Mouse (Mus musculus) kidney, embryonic 15.5 days (tissue): ENCODE results near the gene 9630041A04Rik. TPM values are rescaled to one million over a fixed set of nuclear protein-coding genes. Genes with fewer than 3 reads are reported as not detected.

Experiments
- ATAC-seq: fragments of 200-750 bp; cut with Nextera tagmentation; replicated peaks from 2 replicates; pipeline ENCODE4 v1.8.0; 2017; ENCODE audit warnings: moderate TSS enrichment; ENCODE audit not compliant: low FRiP score
- H3K27ac ChIP-seq: fragments of 300-500 bp; sonication (generic); 2 replicates; pipeline ENCODE4 v1.5.1; 2015; ENCODE audit warnings: mild to moderate bottlenecking, inconsistent platforms
- H3K27me3 ChIP-seq: fragments of 300-500 bp; sonication (generic); 2 replicates; pipeline ENCODE4 v1.6.1; 2015; ENCODE audit warnings: inconsistent platforms
- H3K36me3 ChIP-seq: fragments of 300-500 bp; sonication (generic); 2 replicates; pipeline ENCODE4 v1.6.1; 2015; ENCODE audit warnings: inconsistent platforms
- H3K4me1 ChIP-seq: fragments of 300-500 bp; sonication (generic); 2 replicates; pipeline ENCODE4 v1.6.1; 2015; ENCODE audit warnings: inconsistent platforms
- H3K4me2 ChIP-seq: fragments of 300-500 bp; sonication (generic); 2 replicates; pipeline ENCODE4 v1.6.1; 2015; ENCODE audit warnings: moderate library complexity, mild to moderate bottlenecking, inconsistent platforms
- H3K4me3 ChIP-seq: fragments of 300-500 bp; sonication (generic); replicated peaks from 2 replicates; pipeline ENCODE4 v1.5.1; 2015; ENCODE audit warnings: mild to moderate bottlenecking, inconsistent platforms
- H3K9ac ChIP-seq: fragments of 300-500 bp; sonication (generic); 2 replicates; pipeline ENCODE4 v1.6.1; 2015; ENCODE audit warnings: mild to moderate bottlenecking, inconsistent platforms
- H3K9me3 ChIP-seq: fragments of 300-500 bp; sonication (generic); replicated peaks from 2 replicates; pipeline ENCODE4 v1.6.1; 2016; ENCODE audit warnings: inconsistent platforms
- WGBS: fragments of 180-500 bp; shearing (Covaris S2); methylation state at CpG from one replicate; pipeline ENCODE4 v1.1.7; 2015; ENCODE audit warnings: mixed read lengths; 5-methylcytosine and 5-hydroxymethylcytosine counted together
- polyA plus RNA-seq: library from polyadenylated mRNA; unstranded; fragments of >200 nt; fragmentation: Nextera tagmentation; extraction: Ambion mirVana; gene quantifications from 2 replicates; pipeline ENCODE4 v1.2.1, GENCODE M21; 2015

9630041A04Rik gene
- polyA plus RNA-seq, 1 experiment from 2014 or later: not detected

GRCm38 (mm10) chr9:101877109-101877987 lies 15.7 kb downstream of the 9630041A04Rik start:
- 67% methylated on average over 11 of the region's 11 CpGs for WGBS
- Histone ChIP-seq H3K4me1 (no peaks in the 10 kb centered on the region), H3K9me3 (no peaks in the 10 kb centered on the region), H3K27me3 (no peaks in the 10 kb centered on the region), H3K27ac (no peak overlapping the region), H3K4me3 (no peak overlapping the region), H3K36me3 (no peaks in the 10 kb centered on the region), H3K4me2 (no peak overlapping the region), H3K9ac (no peak overlapping the region)
- ATAC-seq: no peak

GRCm38 (mm10) chr9:101883295-101883694 lies 21.7 kb downstream of the 9630041A04Rik start:
- Histone ChIP-seq H3K4me2 (no peak overlapping the region), H3K4me1 (no peaks in the 10 kb centered on the region), H3K27me3 (no peaks in the 10 kb centered on the region), H3K9me3 (no peaks in the 10 kb centered on the region), H3K4me3 (no peak overlapping the region), H3K27ac (no peak overlapping the region), H3K36me3 (no peaks in the 10 kb centered on the region), H3K9ac (no peak overlapping the region)
- ATAC-seq: no peak
- 49% methylated on average over 2 of the region's 2 CpGs for WGBS

GRCm38 (mm10) chr9:101897851-101898250 lies 36.2 kb downstream of the 9630041A04Rik start:
- Histone ChIP-seq H3K9me3 (no peaks in the 10 kb centered on the region), H3K4me1 (no peaks in the 10 kb centered on the region), H3K36me3 (no peaks in the 10 kb centered on the region), H3K4me2 (no peak overlapping the region), H3K27ac (no peak overlapping the region), H3K27me3 (no peaks in the 10 kb centered on the region), H3K4me3 (no peak overlapping the region), H3K9ac (no peak overlapping the region)
- ATAC-seq: no peak
- 70% methylated on average over 1 of the region's 1 CpGs for WGBS

GRCm38 (mm10) chr9:101903406-101903805 lies 41.8 kb downstream of the 9630041A04Rik start:
- H3K27ac ChIP-seq: no peak overlapping the region
- H3K9me3 ChIP-seq: no peaks in the 10 kb centered on the region
- H3K4me2 ChIP-seq: no peak overlapping the region
- ATAC-seq: no peak
- no peaks in the 10 kb centered on the region for H3K27me3 ChIP-seq
- no peaks in the 10 kb centered on the region for H3K4me1 ChIP-seq
- H3K9ac ChIP-seq: no peak overlapping the region
- no peaks in the 10 kb centered on the region for H3K36me3 ChIP-seq
- no peak overlapping the region for H3K4me3 ChIP-seq
- WGBS: 82% methylated on average over 3 of the region's 3 CpGs

DNA sequence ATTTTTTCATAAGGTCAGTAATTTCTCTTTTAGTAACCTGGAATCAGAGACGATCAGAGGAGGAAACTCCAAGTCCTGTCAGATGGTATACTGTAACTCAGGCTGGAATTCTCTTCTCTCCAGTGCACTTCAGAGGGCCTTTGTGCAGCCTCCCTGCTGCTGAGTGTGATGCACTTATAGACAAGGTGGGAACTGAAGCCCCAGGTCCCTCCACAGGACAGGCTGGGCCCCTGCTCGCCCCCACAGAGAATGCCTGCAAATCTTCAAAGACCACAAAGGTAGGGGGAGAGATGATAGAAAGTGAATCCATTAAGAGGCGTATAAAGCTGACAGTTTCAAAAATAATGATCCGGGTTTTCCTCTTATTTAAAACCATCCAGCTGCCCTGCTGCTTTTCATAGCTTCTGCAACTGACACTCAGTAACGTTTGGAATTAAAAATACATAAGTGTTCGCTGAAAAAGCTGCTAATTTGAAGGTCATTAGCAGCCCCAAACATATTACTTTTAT lies 46.2 kb downstream of the 9630041A04Rik start:
- Histone ChIP-seq H3K36me3 (no peaks in the 10 kb centered on the region), H3K27me3 (no peaks in the 10 kb centered on the region), H3K27ac (no peak overlapping the region), H3K4me1 (no peaks in the 10 kb centered on the region), H3K4me2 (no peak overlapping the region), H3K4me3 (no peak overlapping the region), H3K9ac (no peak overlapping the region), H3K9me3 (no peaks in the 10 kb centered on the region)
- WGBS: 58% methylated on average over 6 of the region's 6 CpGs
- ATAC-seq: no peak

DNA sequence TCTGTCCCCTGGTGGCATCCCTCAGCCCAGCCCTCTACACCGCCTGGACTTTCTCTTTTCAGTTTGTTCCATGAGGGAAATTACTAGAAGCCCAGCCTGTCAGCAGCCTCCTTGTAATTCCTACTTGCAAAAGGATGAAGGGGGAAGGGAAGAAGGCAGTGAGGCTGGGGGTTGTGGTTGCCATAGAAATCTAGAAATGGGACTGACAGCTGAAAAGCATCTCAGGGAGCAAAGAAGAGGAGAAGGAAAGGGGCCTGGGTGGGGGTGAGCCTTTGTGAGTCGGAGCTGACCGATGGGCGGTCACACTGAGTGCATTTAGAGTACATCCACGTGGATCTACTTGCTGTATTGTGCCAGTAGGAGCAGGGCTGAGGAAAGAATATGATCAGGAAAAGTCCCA lies 47.2 kb downstream of the 9630041A04Rik start:
- no peak overlapping the region for H3K4me2 ChIP-seq

DNA sequence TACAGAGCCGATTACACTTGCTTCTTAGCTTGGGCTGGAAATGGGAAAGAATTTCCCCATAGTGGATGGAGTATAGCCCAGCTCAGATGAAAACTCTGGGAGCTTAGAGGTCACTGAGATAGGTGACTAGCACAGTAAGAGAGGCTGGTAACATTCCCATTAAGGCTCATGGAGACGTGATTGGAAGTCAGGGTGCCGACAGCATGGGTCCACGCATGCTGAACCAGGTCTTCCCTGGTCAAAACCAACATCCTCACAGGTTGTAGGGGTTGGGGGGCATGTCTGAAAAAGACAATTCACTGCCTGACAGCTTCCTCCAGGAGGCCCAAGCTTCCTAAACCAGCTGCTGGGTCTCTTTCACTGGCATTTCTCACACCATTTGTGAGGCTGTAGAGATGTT lies 47.9 kb downstream of the 9630041A04Rik start:
- Histone ChIP-seq H3K27me3 (no peaks in the 10 kb centered on the region), H3K36me3 (no peaks in the 10 kb centered on the region), H3K4me3 (no peak overlapping the region), H3K9me3 (no peaks in the 10 kb centered on the region), H3K4me1 (no peaks in the 10 kb centered on the region), H3K9ac (no peak overlapping the region), H3K27ac (no peak overlapping the region), H3K4me2 (no peak overlapping the region)
- ATAC-seq: no peak
- WGBS: 86% methylated on average over 4 of the region's 4 CpGs

More for the DNA sequence above, 47.2 kb downstream of the 9630041A04Rik start:
- Histone ChIP-seq H3K4me1 (no peaks in the 10 kb centered on the region), H3K36me3 (no peaks in the 10 kb centered on the region), H3K27me3 (no peaks in the 10 kb centered on the region), H3K4me3 (no peak overlapping the region), H3K27ac (no peak overlapping the region), H3K9me3 (no peaks in the 10 kb centered on the region), H3K9ac (no peak overlapping the region)
- no peak for ATAC-seq
- 57% methylated on average over 5 of the region's 5 CpGs for WGBS

- H3K4me3 ChIP-seq: no peak overlapping the region
- WGBS: 62% methylated on average over 9 of the region's 9 CpGs
- no peaks in the 10 kb centered on the region for H3K27me3 ChIP-seq
- no peak overlapping the region for H3K27ac ChIP-seq
- no peaks in the 10 kb centered on the region for H3K4me1 ChIP-seq
- ATAC-seq: no peak
- no peaks in the 10 kb centered on the region for H3K36me3 ChIP-seq
- no peaks in the 10 kb centered on the region for H3K9me3 ChIP-seq
- no peak overlapping the region for H3K4me2 ChIP-seq
- no peak overlapping the region for H3K9ac ChIP-seq
Measured at GRCm38 (mm10) chr9:101911176-101911866, 49.7 kb downstream of the 9630041A04Rik start.

- no peak overlapping the region for H3K9ac ChIP-seq
- WGBS: 89% methylated on average over 2 of the region's 2 CpGs
- H3K4me1 ChIP-seq: no peaks in the 10 kb centered on the region
- no peak overlapping the region for H3K27ac ChIP-seq
- no peak overlapping the region for H3K4me2 ChIP-seq
- no peaks in the 10 kb centered on the region for H3K27me3 ChIP-seq
- no peak overlapping the region for H3K4me3 ChIP-seq
- ATAC-seq: no peak
- no peaks in the 10 kb centered on the region for H3K36me3 ChIP-seq
- H3K9me3 ChIP-seq: no peaks in the 10 kb centered on the region
Measured at GRCm38 (mm10) chr9:101915082-101915481, 53.4 kb downstream of the 9630041A04Rik start.

GRCm38 (mm10) chr9:101918771-101919170 lies 57.1 kb downstream of the 9630041A04Rik start:
- Histone ChIP-seq H3K4me2 (no peak overlapping the region), H3K9me3 (no peaks in the 10 kb centered on the region), H3K4me3 (no peak overlapping the region), H3K9ac (no peak overlapping the region), H3K27me3 (no peaks in the 10 kb centered on the region), H3K27ac (no peak overlapping the region), H3K4me1 (no peaks in the 10 kb centered on the region), H3K36me3 (no peaks in the 10 kb centered on the region)
- no peak for ATAC-seq
- 83% methylated on average over 4 of the region's 4 CpGs for WGBS

DNA sequence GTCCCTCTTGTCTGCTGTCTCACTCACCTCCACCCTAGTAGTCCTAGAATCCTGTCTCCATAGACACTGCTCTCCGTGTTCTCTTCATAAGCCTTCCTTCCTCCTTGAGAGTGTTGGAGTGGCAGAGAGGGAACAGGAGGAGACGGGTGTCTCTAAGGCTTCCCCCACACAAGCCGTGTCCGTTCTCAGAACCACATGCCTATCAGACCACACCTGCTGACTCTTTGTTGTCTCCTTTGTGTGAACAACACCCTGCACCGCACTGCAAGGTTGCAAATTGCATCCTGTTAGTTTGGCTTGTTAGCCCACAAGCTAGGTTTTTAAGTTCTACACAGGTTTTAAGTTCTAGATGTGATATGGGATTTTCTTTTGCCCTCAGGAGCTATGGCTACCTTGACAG lies 57.7 kb downstream of the 9630041A04Rik start:
- Histone ChIP-seq H3K36me3 (no peaks in the 10 kb centered on the region), H3K4me2 (no peak overlapping the region), H3K9me3 (no peaks in the 10 kb centered on the region), H3K9ac (no peak overlapping the region), H3K4me1 (no peaks in the 10 kb centered on the region), H3K27me3 (no peaks in the 10 kb centered on the region), H3K4me3 (no peak overlapping the region), H3K27ac (no peak overlapping the region)
- WGBS: 89% methylated on average over 5 of the region's 5 CpGs
- no peak for ATAC-seq

DNA sequence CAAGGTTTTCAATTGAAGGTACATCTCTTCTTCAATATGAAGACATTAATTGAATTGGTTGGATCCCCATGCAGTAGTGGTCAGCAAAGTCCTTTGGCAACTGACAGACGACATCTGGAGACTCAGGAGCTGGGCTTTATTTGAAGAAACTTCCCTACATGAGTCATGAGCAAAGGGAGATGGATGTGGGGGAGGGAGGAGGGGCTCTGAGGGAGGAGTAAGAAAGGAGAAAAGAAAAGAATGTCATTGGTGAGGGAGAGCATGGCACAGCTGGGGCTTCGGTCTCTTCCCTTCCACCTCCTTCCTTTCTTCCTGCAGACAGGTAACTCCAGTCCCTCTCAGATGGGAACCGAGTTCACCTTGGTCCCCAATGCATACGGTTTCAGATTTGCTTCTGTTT lies 61.2 kb downstream of the 9630041A04Rik start:
- no peaks in the 10 kb centered on the region for H3K4me1 ChIP-seq
- H3K36me3 ChIP-seq: no peaks in the 10 kb centered on the region
- ATAC-seq: no peak
- H3K9ac ChIP-seq: no peak overlapping the region
- no peak overlapping the region for H3K27ac ChIP-seq
- no peak overlapping the region for H3K4me2 ChIP-seq
- no peaks in the 10 kb centered on the region for H3K9me3 ChIP-seq
- no peaks in the 10 kb centered on the region for H3K27me3 ChIP-seq
- WGBS: 76% methylated on average over 4 of the region's 4 CpGs
- no peak overlapping the region for H3K4me3 ChIP-seq
